Mouse (Mus musculus) gastrocnemius, adult 2 months (tissue): ENCODE results near the gene A730071L15Rik. TPM values are rescaled to one million over a fixed set of nuclear protein-coding genes. Genes with fewer than 3 reads are reported as not detected.

ENCODE experiments used
- DNase-seq: peaks from one replicate; pipeline ENCODE4 v3.0.0; 2022
- H3K27ac ChIP-seq: fragments of 200-600 bp; 2 replicates; pipeline ENCODE4 v1.8.1; 2022; ENCODE audit warnings: mild to moderate bottlenecking
- H3K4me3 ChIP-seq: fragments of 200-600 bp; 2 replicates; pipeline ENCODE4 v1.8.1; 2022; ENCODE audit warnings: mild to moderate bottlenecking, moderate library complexity
- CTCF ChIP-seq: fragments of 200-600 bp; IDR thresholded peaks from 2 replicates; pipeline ENCODE4 v1.8.1; 2022; ENCODE audit warnings: antibody characterized with exemption, mild to moderate bottlenecking, moderate library complexity
- intact Hi-C: fragments of 180-260 bp; cut with DNase I; formaldehyde crosslinking; loops from one replicate; pipeline ENCODE4 v1.15.1; 2025
- long read RNA-seq, 2 experiments: library from polyadenylated mRNA; stranded (forward); transcript quantifications; one replicate each; pipeline ENCODE4 v2.0.0; 2021
- total RNA-seq, 2 experiments: library from RNA; stranded (reverse); gene quantifications; 2 replicates each; pipeline ENCODE4 v1.2.3; 2021

Gene A730071L15Rik
- under 1 TPM; 0.15 to 0.20 TPM for total RNA-seq
- long read RNA-seq, experiment 1 = 0 reads
- long read RNA-seq, experiment 2 = 0 reads

- intact Hi-C loops = loop anchor here (2.0 kb wide), 1 partner anchor 67 kb away; the partner anchor contains the start of gene Ddx56
- no peak for DNase-seq
- peak within 1 kb of the TSS; percentile 100 for H3K27ac ChIP-seq
- TF ChIP-seq CTCF = no peak
- H3K4me3 ChIP-seq = peak within 1 kb of the TSS; percentile 87
Measured at GRCm38 (mm10) chr11:6199410-6200086, at the start of gene A730071L15Rik. Gene A730071L15Rik, plus strand, starts transcription at chr11:6200029.

GRCm38 (mm10) chr11:6152864-6153263 is 47.0 kb upstream of the A730071L15Rik start:
- H3K4me3 ChIP-seq = no peak overlapping the region
- TF ChIP-seq CTCF = no peak
- no peak for DNase-seq
- no peak overlapping the region for H3K27ac ChIP-seq
- intact Hi-C loops = no loop called here

GRCm38 (mm10) chr11:6154211-6154701 is 45.6 kb upstream of the A730071L15Rik start:
- intact Hi-C loops = no loop called here
- no peak overlapping the region for H3K4me3 ChIP-seq
- no peak for TF ChIP-seq CTCF
- DNase-seq = peak; percentile 56
- peak overlapping the region; percentile 43 for H3K27ac ChIP-seq

GRCm38 (mm10) chr11:6156651-6157050 is 43.2 kb upstream of the A730071L15Rik start:
- intact Hi-C loops = no loop called here
- peak; percentile 61 for DNase-seq
- H3K4me3 ChIP-seq = no peak overlapping the region
- no peak for TF ChIP-seq CTCF
- peak overlapping the region; percentile 41; the same call in 1 of the 2 replicates for H3K27ac ChIP-seq

GRCm38 (mm10) chr11:6157119-6157518 is 42.7 kb upstream of the A730071L15Rik start:
- DNase-seq = no peak
- no peak for TF ChIP-seq CTCF
- H3K27ac ChIP-seq = no peak overlapping the region
- intact Hi-C loops = no loop called here
- H3K4me3 ChIP-seq = no peak overlapping the region

- intact Hi-C loops = no loop called here
- Histone ChIP-seq H3K4me3 (no peak overlapping the region), H3K27ac (no peak overlapping the region)
- no peak for DNase-seq
- TF ChIP-seq CTCF = no peak
Measured at GRCm38 (mm10) chr11:6158515-6158914, 41.3 kb upstream of the A730071L15Rik start.

GRCm38 (mm10) chr11:6159704-6160275 is 40.0 kb upstream of the A730071L15Rik start:
- TF ChIP-seq CTCF = no peak
- intact Hi-C loops = no loop called here
- DNase-seq = no peak
- H3K4me3 ChIP-seq = no peak overlapping the region
- peak overlapping the region; percentile 35; the same call in 1 of the 2 replicates for H3K27ac ChIP-seq

GRCm38 (mm10) chr11:6160663-6161271 is 39.1 kb upstream of the A730071L15Rik start:
- H3K4me3 ChIP-seq = no peak overlapping the region
- intact Hi-C loops = no loop called here
- no peak for TF ChIP-seq CTCF
- no peak for DNase-seq
- H3K27ac ChIP-seq = peak overlapping the region; percentile 35; the same call in 1 of the 2 replicates

GRCm38 (mm10) chr11:6161549-6161948 is 38.3 kb upstream of the A730071L15Rik start:
- no peak for DNase-seq
- TF ChIP-seq CTCF = no peak
- intact Hi-C loops = no loop called here
- no peak overlapping the region for H3K4me3 ChIP-seq
- H3K27ac ChIP-seq = no peak overlapping the region

- no peak for TF ChIP-seq CTCF
- intact Hi-C loops = no loop called here
Measured at GRCm38 (mm10) chr11:6163062-6163461, 36.8 kb upstream of the A730071L15Rik start.

GRCm38 (mm10) chr11:6163706-6164105 is 36.1 kb upstream of the A730071L15Rik start:
- Histone ChIP-seq H3K4me3 (no peak overlapping the region), H3K27ac (no peak overlapping the region)
- TF ChIP-seq CTCF = no peak
- intact Hi-C loops = no loop called here
- no peak for DNase-seq

More at GRCm38 (mm10) chr11:6163062-6163461, 36.8 kb upstream of the A730071L15Rik start:
- Histone ChIP-seq H3K27ac (no peak overlapping the region), H3K4me3 (no peak overlapping the region)
- no peak for DNase-seq

GRCm38 (mm10) chr11:6164781-6165180 is 35.0 kb upstream of the A730071L15Rik start:
- Histone ChIP-seq H3K27ac (no peak overlapping the region), H3K4me3 (no peak overlapping the region)
- DNase-seq = no peak
- intact Hi-C loops = no loop called here
- no peak for TF ChIP-seq CTCF
